Mouse (Mus musculus) embryo, embryonic 9.5 days (tissue): Measurements from ENCODE around the gene Txndc5.

Source experiments
- DNase-seq: peaks from one replicate; pipeline ENCODE4 v3.0.0-alpha.2; 2017; ENCODE audit errors: extremely low spot score

Gene Txndc5

DNA sequence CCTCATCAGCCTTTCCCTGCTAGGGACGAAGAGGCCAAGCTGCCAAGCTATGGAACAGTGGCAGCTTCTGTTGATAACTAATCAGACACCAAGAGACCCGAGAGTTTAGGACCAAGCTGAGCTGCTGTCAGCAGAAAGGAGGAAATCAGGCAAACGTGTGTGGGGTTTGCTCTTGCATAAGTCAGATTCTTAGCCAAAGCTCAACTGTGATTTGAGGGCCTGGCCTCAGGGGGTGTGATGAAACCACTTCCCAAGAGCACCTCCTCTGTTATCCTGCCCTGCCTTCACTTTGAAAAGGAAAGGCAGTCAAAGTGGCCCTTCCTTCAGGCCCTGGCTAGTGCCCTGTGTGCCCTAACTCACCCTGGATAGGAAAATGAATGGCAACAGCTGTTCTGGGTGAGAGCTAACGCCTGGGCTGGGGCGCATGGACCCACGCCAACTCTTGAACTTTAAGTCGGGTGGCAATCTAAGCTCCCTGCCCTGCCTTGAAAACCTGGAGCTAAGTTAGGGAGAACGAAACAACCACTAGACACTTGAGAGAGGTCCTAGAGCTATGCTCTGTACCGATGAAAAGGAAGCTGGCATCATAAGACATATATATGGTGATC, at the start of gene Txndc5:
Txndc5 (minus strand) TSS at position 138 of the 608 bp plus-strand sequence.
- no peak for DNase-seq

DNA sequence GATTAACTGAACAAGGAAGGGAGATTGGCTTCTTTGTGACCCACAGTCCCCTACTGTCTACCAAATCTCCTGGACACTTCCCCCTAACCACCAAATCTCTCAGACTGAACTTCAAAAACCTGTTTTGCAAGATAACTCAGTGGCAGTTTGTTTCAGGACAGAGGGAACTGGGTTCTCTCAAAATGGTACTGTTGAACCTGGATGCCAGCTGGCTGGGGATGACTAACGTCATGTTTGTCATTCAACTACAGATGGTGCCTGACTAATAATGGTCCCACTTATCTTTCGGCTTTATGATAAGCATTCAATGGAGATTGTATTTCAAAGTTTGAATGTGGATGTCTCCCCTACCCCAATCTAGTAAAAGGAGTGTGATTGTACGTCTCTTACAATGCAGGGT, 46.0 kb upstream of the Txndc5 start:
- DNase-seq: no peak

- DNase-seq: no peak
Measured at GRCm38 (mm10) chr13:38573281-38573680, 44.7 kb upstream of the Txndc5 start.

- DNase-seq: no peak
Measured at GRCm38 (mm10) chr13:38565245-38565644, 36.6 kb upstream of the Txndc5 start.

- no peak for DNase-seq
Measured at GRCm38 (mm10) chr13:38554611-38555010, 26.0 kb upstream of the Txndc5 start.

- DNase-seq: no peak
Measured at GRCm38 (mm10) chr13:38554210-38554609, 25.6 kb upstream of the Txndc5 start.

DNA sequence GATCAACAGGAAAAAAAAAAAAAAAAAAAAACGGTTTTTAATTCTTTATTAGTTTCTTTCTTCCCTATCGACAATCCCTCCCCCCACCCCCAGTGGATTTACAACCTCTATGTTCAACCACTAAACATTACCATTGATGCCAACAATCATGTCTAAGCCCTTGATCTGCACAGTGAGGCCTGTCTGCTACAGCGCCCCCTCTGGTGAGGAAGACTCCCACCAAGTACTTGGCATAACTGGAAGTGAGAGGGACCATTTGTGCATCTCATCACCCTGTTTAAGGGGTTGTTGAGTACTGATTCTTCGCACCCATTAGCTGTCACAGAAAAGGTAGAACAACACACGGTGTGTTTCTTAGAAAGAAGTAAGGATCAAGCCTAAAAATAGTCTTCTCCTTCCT, 20.1 kb upstream of the Txndc5 start:
- DNase-seq: no peak

DNA sequence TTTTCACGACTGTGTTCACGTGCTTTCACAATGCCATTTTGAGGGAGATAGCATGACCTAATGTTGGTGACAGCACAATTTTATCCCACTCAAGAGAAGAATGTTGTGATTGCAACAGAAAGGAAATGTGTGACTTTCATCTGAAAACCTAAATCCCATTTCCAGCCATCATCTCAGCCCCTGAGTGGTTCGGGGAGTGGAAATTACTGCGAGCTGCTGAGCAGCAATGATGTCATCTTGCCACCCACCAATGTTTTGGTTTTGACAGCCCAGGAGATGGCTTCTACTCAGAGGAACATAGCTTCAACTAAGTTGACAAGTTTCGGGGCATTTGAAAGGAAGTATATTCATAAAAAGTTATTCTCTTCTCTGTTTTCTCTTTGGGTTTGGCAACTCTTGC, 19.1 kb upstream of the Txndc5 start:
- DNase-seq: no peak

GRCm38 (mm10) chr13:38546754-38547153, 18.1 kb upstream of the Txndc5 start:
- no peak for DNase-seq

DNA sequence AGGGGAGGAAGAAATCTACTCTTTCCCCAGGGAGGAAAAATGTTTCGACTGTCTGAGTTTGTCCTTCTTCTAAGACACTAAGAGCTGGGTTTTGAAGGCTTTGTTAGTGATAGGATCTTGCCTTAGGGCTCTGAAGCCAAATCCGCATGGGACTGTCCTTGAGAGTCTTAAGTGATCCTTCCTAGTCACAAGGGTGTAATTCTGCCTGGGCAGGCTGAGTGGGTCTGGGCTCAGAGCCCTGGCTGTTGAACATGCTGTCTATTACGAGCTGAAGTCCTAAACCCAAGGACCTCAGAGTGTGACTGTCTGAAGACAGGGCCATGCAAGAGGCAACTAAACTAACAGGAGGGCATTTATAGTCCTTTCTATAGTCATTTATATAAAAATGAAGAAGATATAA, 16.8 kb upstream of the Txndc5 start:
- DNase-seq: no peak

DNA sequence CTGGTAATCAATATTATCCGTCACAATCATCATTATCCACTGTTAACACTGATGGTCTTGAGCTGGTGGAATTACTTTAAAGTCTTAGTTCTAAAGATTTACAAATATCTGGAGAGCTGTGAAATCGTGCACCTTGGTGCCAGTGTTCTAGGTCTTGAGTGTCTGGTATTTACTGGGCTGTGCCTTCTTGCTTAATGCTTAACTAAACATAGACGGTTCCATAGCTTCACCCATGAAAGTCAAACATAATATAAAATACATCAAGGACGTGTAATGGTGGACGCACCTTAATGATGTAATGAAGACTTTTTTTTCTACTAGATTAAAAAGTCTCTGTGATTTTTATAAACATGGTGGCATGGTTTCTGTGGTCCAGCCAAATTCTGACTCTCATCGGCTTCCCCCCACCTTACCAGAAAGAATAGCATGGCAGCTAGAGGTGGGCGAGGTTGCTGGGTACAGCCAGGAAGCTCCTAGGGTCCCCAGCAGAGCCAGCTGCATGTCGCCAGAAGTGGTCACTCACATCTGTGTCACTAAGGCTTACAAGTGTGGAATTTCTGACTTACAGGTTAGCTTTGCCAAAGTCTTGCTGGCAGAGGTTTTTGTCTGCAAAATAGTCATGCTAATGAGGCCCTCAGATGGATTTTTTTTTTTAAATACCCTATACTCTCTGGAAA, 16.3 kb upstream of the Txndc5 start:
- no peak for DNase-seq

GRCm38 (mm10) chr13:38543455-38544125, 15.0 kb upstream of the Txndc5 start:
- DNase-seq: no peak

GRCm38 (mm10) chr13:38539192-38539900, 10.7 kb upstream of the Txndc5 start:
- no peak for DNase-seq

DNA sequence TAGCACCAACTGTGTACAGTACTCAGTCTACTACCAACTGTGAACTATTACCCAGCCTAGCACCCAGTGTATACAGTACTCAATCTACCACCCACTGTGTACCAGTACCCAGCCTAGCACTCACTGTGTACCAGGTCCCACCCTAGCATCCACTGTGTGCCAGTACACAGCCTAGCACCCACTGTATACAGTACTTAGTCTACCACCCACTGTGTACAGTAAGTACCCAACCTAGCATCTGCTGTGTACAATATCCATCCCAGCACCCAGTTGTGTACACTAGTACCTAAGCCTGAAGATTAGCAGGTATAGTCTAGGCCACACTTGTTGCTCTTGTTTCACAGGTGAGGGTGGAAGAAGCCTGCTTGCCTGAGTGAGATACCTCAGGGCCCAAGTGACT, 8.9 kb upstream of the Txndc5 start:
- DNase-seq: no peak

GRCm38 (mm10) chr13:38534731-38535130, 6.1 kb upstream of the Txndc5 start:
- no peak for DNase-seq

DNA sequence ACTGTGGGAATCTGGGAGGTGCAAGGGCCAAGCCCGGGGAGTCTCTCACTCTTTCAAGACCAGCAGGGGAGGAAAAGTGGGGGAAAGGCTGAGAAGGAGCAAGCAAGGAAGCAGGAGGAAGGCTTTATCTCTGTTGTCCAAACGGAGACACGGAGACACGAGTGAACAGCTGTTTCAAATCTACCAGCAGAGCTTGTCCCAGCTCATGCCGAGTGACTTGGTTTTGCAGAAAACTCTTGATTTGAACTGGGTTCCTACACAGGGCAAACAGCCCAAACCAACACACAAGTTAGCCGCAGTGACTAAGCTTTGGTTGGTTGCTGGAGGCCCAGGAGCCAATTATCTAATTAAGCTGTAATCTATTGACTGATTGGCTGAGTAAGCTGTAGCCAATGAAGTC, 5.4 kb upstream of the Txndc5 start:
- no peak for DNase-seq

GRCm38 (mm10) chr13:38533461-38533860, 4.8 kb upstream of the Txndc5 start:
- no peak for DNase-seq

DNA sequence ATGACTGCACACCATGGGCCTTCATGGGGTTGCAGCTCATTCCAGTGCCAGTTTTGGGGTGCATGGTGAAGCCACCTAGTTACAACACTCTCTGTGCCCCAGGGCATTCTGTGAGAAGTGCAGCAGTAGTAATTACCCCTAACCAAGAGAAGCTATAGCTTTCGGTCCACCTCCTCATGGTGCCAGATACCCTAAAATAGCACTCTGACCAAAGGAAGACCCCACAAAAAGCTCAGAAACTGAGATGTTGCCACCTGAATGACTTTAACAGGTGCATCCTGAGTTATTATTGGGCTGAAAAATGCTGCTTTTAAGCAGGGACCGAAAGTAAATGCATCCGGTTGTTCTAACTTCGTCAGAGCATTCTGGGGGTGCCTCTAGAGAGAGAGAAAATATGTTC, 2.9 kb upstream of the Txndc5 start:
- no peak for DNase-seq

DNA sequence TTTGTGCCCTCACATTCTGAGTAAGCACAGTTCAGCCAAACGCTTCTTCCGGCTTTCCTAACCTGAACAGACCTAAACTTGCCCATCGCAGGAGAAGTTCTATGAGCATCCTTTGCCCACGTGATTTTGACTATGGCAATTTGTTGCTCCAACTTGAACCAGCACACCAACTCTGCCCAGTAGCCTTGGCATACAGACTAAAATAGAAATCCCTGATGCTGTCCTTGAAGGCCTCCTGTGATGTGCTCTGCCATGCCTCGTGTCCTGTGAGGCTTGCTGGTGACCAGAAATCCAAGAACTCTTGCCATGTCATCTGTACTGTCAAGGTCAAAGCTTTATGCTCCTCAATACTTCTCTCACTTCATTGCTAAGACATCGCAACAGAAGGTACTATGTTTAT, 952 bp upstream of the Txndc5 start:
- no peak for DNase-seq

- peak; percentile 91 for DNase-seq
Measured at GRCm38 (mm10) chr13:38527797-38528650, 600 bp downstream of the Txndc5 start.

DNA sequence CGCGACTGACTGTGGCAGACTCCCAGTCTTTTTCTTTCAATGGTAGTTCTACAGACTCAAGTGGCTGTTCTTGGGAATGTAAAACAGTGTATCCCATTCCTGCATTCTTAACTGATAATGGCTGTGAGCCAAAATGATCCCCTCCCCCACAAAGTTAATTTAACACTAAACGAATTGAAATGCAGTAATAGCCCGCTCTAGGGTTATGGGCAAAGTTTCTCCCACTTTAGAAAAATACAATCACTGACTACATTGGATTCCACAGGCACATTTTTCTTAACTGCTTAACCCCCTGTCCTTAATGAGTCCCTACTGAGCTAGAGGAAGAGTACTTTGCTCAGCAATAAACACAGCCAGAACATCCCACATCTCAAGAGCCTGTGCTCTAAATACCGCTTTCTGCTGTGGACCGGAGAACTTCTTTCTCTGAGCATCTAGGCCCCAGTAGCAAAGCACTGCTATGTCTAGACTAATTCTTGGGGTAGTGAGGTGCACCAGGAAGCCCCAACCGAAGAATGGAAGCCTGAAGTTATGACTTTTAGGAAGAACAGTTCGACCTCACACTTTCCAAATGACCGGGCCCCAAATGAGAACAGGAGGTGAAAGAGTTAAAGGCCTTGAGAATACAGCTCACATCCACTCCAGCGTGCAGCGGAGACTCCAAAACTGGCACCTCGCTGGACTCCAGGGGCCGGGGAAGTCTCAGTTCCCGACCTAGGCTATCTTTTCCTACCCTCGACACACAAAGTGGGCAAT, 1.4 kb downstream of the Txndc5 start:
- DNase-seq: no peak
